Mouse (Mus musculus) gastrocnemius, postnatal 10 days (tissue): ENCODE results near the gene Gimap7. TPM values are rescaled to one million over a fixed set of nuclear protein-coding genes. Genes with fewer than 3 reads are reported as not detected.
"Not testable (repeated sequence)": the region's sequence is repeated elsewhere in the genome, so short reads cannot be mapped to it uniquely, and the experiment has no call there.

Experiments
- DNase-seq: peaks from one replicate; pipeline ENCODE4 v3.0.0; 2021; ENCODE audit warnings: mixed read lengths
- long read RNA-seq, 2 experiments: library from polyadenylated mRNA; stranded (forward); transcript quantifications; one replicate each; pipeline ENCODE4 v2.0.0; 2021
- total RNA-seq, 2 experiments: library from RNA; stranded (reverse); gene quantifications; 2 replicates each; pipeline ENCODE4 v1.2.3; 2021

Gimap7 gene
- total RNA-seq = not detected
- long read RNA-seq, experiment 1 = 0 reads
- long read RNA-seq, experiment 2 = 0 reads

- DNase-seq = no peak
These were observed at the start of gene Gimap7, which contains the start of gene Gm28053 for GRCm38 (mm10) chr6:48718455-48718854. Gene Gimap7, plus strand, starts transcription at chr6:48718621. Gene Gm28053, plus strand, starts transcription at chr6:48718607.

- DNase-seq = no peak
These were observed 48.9 kb upstream of the Gimap7 start for GRCm38 (mm10) chr6:48669446-48669969.

GRCm38 (mm10) chr6:48674291-48675058 lies 43.9 kb upstream of the Gimap7 start:
- no peak for DNase-seq

GRCm38 (mm10) chr6:48675400-48675930 lies 43.0 kb upstream of the Gimap7 start:
- no peak for DNase-seq

- DNase-seq = no peak
These were observed 42.2 kb upstream of the Gimap7 start, which contains the start of gene Gimap9 for GRCm38 (mm10) chr6:48675931-48676859. Gene Gimap9, plus strand, starts transcription at chr6:48676129.

- DNase-seq = no peak
These were observed 41.5 kb upstream of the Gimap7 start for GRCm38 (mm10) chr6:48676860-48677415.

- no peak for DNase-seq
These were observed 40.7 kb upstream of the Gimap7 start for GRCm38 (mm10) chr6:48677492-48678345.

- no peak for DNase-seq
These were observed 40.0 kb upstream of the Gimap7 start for GRCm38 (mm10) chr6:48678391-48678790.

- DNase-seq = no peak
These were observed 38.7 kb upstream of the Gimap7 start for GRCm38 (mm10) chr6:48679701-48680100.

- no peak for DNase-seq
These were observed 38.0 kb upstream of the Gimap7 start for GRCm38 (mm10) chr6:48680421-48680820.

- no peak for DNase-seq
These were observed 36.8 kb upstream of the Gimap7 start for GRCm38 (mm10) chr6:48681472-48682090.

- DNase-seq = no peak
These were observed 36.1 kb upstream of the Gimap7 start for GRCm38 (mm10) chr6:48682271-48682670.

GRCm38 (mm10) chr6:48683263-48683821 lies 35.1 kb upstream of the Gimap7 start:
- DNase-seq = not testable (repeated sequence)

GRCm38 (mm10) chr6:48684319-48684718 lies 34.1 kb upstream of the Gimap7 start, which contains the start of gene Gimap4:
Gene Gimap4, plus strand, starts transcription at chr6:48684549.
- no peak for DNase-seq

GRCm38 (mm10) chr6:48684806-48685205 lies 33.6 kb upstream of the Gimap7 start:
- no peak for DNase-seq

- no peak for DNase-seq
These were observed 33.2 kb upstream of the Gimap7 start for GRCm38 (mm10) chr6:48685251-48685650.

GRCm38 (mm10) chr6:48685694-48686665 lies 32.4 kb upstream of the Gimap7 start:
- no peak for DNase-seq

- DNase-seq = no peak
These were observed 31.3 kb upstream of the Gimap7 start for GRCm38 (mm10) chr6:48687077-48687476.

GRCm38 (mm10) chr6:48689320-48689719 lies 29.1 kb upstream of the Gimap7 start:
- DNase-seq = no peak
